Mouse (Mus musculus) liver, adult 2 months (tissue): ENCODE results near the gene Olfr339.

ENCODE experiments used
- CTCF ChIP-seq: fragments of 200-500 bp; IDR thresholded peaks from 2 replicates; pipeline ENCODE4 v1.5.1; 2011; ENCODE audit warnings: low read depth, low read length, control low read depth
- POLR2A ChIP-seq: fragments of 200-500 bp; IDR thresholded peaks from 2 replicates; pipeline ENCODE4 v1.6.1; 2011; ENCODE audit warnings: low read length, control low read depth; ENCODE audit not compliant: insufficient read depth; ENCODE audit errors: extremely low read depth

GRCm38 (mm10) chr2:36373219-36373618 lies 45.5 kb upstream of the Olfr339 start, which contains the start of gene Olfr338:
- no peak for TF ChIP-seq CTCF
- no peak for TF ChIP-seq POLR2A
